Mouse (Mus musculus) liver, postnatal 0 days (tissue): Measurements from ENCODE around the gene Trim13. TPM values are rescaled to one million over a fixed set of nuclear protein-coding genes. Genes with fewer than 3 reads are reported as not detected.
"Not testable (repeated sequence)": the region's sequence is repeated elsewhere in the genome, so short reads cannot be mapped to it uniquely, and the experiment has no call there.

Source experiments
- ATAC-seq: fragments of 200-750 bp; cut with Nextera tagmentation; 2 replicates; pipeline ENCODE4 v1.8.0; 2017; ENCODE audit warnings: mild to moderate bottlenecking, moderate library complexity
- DNase-seq: peaks from one replicate; pipeline ENCODE4 v3.0.0-alpha.2; 2016
- H3K27ac ChIP-seq: fragments of 300-500 bp; sonication (generic); 2 replicates; pipeline ENCODE4 v1.5.1; 2014; ENCODE audit warnings: antibody characterized with exemption, moderate library complexity, mild to moderate bottlenecking, low read depth
- H3K27me3 ChIP-seq: fragments of 300-500 bp; sonication (generic); 2 replicates; pipeline ENCODE4 v1.6.1; 2014; ENCODE audit warnings: low read length, control low read depth, mixed read lengths; ENCODE audit not compliant: insufficient read depth
- H3K36me3 ChIP-seq: fragments of 300-500 bp; sonication (generic); replicated peaks from 2 replicates; pipeline ENCODE4 v1.6.1; 2014; ENCODE audit warnings: mild to moderate bottlenecking, control low read depth, low read length, moderate library complexity, mixed read lengths; ENCODE audit not compliant: insufficient read depth
- H3K4me1 ChIP-seq: fragments of 300-500 bp; sonication (generic); 2 replicates; pipeline ENCODE4 v1.6.1; 2014; ENCODE audit warnings: antibody characterized with exemption, mild to moderate bottlenecking, control low read depth; ENCODE audit not compliant: insufficient read depth
- H3K4me2 ChIP-seq: fragments of 300-500 bp; sonication (generic); 2 replicates; pipeline ENCODE4 v1.6.1; 2014; ENCODE audit warnings: low read depth, mild to moderate bottlenecking, low read length, moderate library complexity, mixed read lengths
- H3K4me3 ChIP-seq: fragments of 300-500 bp; sonication (generic); 2 replicates; pipeline ENCODE4 v1.5.1; 2014; ENCODE audit warnings: low read depth, low read length
- H3K9ac ChIP-seq: fragments of 300-500 bp; sonication (generic); replicated peaks from 2 replicates; pipeline ENCODE4 v1.6.1; 2014; ENCODE audit warnings: mild to moderate bottlenecking, moderate library complexity
- H3K9me3 ChIP-seq: fragments of 300-500 bp; sonication (generic); 2 replicates; pipeline ENCODE4 v1.6.1; 2016; ENCODE audit warnings: mild to moderate bottlenecking, control low read depth, low read length, mixed read lengths
- CTCF ChIP-seq: sonication (generic); IDR thresholded peaks from 2 replicates; pipeline ENCODE4 v1.5.1; 2016; ENCODE audit warnings: antibody characterized with exemption, low read depth
- EP300 ChIP-seq: IDR thresholded peaks from 2 replicates; pipeline ENCODE4 v1.6.1; 2016; ENCODE audit warnings: antibody characterized with exemption, low read depth, mild to moderate bottlenecking
- WGBS: fragments of 180-500 bp; shearing (Covaris S2); extraction: QIAGEN DNeasy Blood & Tissue Kit; methylation state at CpG from one replicate; pipeline ENCODE4 v1.1.7; 2014; ENCODE audit not compliant: insufficient replicate concordance; 5-methylcytosine and 5-hydroxymethylcytosine counted together
- polyA plus RNA-seq: library from polyadenylated mRNA; unstranded; fragments of >200 nt; fragmentation: Nextera tagmentation; extraction: Ambion mirVana; gene quantifications from 2 replicates; pipeline ENCODE4 v1.2.1, GENCODE M21; 2015

The Trim13 gene
- polyA plus RNA-seq, 1 experiment from 2014 or later, result 3.6 TPM

DNA sequence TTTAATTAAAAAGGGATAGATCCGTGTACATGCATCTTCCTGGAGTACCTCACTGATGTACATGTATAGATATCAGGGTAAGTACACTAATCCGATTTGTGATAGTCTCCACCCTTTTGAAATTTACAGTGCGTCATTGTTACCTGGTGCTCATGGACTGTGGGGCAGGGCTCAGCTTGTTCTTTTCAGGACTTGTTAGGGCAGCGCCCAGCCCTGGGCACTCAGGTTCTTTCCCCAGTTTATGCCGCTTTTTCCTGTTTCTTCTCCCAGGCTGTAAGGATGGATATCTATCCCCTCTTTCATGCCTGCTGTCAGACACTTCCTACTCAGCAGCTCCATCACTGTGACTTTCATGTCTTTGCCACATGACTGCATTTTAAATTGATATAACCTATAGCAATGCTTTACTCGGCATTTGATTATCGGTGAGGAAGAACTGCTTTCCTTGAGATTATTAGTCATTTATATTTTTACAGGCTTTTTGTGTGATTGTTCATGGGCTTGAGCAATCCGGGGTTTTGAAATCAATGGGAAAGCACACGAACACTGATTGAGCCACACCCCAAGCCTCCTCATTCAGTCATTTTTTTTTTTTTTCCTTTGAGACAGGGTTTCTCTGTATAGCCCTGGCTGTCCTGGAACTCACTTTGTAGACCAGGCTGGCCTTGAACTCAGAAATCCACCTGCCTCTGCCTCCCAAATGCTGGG is 1.2 kb upstream of the Trim13 start:
- H3K9ac ChIP-seq, result no peak overlapping the region
- DNase-seq, result no peak
- H3K4me1 ChIP-seq, result peaks cover 15% of the 10 kb centered on the region
- ATAC-seq, result no peak
- no peak for TF ChIP-seq CTCF
- no peak for TF ChIP-seq EP300
- H3K27ac ChIP-seq, result no peak overlapping the region
- H3K27me3 ChIP-seq, result no peaks in the 10 kb centered on the region
- H3K4me2 ChIP-seq, result no peak overlapping the region
- H3K4me3 ChIP-seq, result no peak overlapping the region
- H3K36me3 ChIP-seq, result no peaks in the 10 kb centered on the region; the same call in 1 of the 2 replicates
- WGBS, result 71% methylated on average over 9 of the region's 9 CpGs
- H3K9me3 ChIP-seq, result no peaks in the 10 kb centered on the region

GRCm38 (mm10) chr14:61599057-61599806 is 1.2 kb downstream of the Trim13 start:
- no peak for TF ChIP-seq CTCF
- no peak for TF ChIP-seq EP300
- no peaks in the 10 kb centered on the region for H3K9me3 ChIP-seq
- peak overlapping the region; percentile 76 for H3K9ac ChIP-seq
- ATAC-seq, result peak; percentile 100
- H3K27ac ChIP-seq, result peak overlapping the region; percentile 62; the same call in 1 of the 2 replicates
- 4% methylated on average over 39 of the region's 44 CpGs for WGBS
- H3K27me3 ChIP-seq, result no peaks in the 10 kb centered on the region
- H3K4me1 ChIP-seq, result peaks cover 15% of the 10 kb centered on the region
- DNase-seq, result peak; percentile 94
- H3K4me2 ChIP-seq, result peak overlapping the region; percentile 73
- no peaks in the 10 kb centered on the region; the same call in 1 of the 2 replicates for H3K36me3 ChIP-seq
- peak overlapping the region; percentile 62 for H3K4me3 ChIP-seq

DNA sequence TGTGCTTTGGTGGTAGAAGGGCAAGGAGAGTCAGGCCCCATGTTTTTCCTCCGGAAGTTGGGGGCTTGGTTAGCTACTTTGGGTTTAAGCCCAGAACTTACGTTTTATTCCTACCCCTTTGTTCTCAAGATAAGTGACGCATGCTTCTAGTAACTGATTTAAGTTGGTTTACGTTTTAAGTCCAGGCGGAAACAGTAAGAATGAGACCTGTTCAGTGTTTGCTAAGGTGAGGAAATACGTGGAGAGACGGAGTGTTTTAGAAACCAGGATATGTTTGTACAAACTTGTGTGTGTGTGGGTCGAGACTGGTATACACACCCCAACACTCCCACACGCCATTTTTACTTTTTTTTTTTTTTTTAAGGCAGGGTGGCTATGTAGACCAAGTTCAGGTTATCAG is 3.3 kb downstream of the Trim13 start:
- TF ChIP-seq CTCF, result no peak
- TF ChIP-seq EP300, result no peak
- DNase-seq (no peak), ATAC-seq (no peak)
- Histone ChIP-seq H3K27me3 (no peaks in the 10 kb centered on the region), H3K9me3 (no peaks in the 10 kb centered on the region), H3K4me3 (no peak overlapping the region), H3K36me3 (no peaks in the 10 kb centered on the region; the same call in 1 of the 2 replicates), H3K27ac (no peak overlapping the region), H3K4me2 (no peak overlapping the region), H3K9ac (no peak overlapping the region), H3K4me1 (peaks cover 15% of the 10 kb centered on the region)
- 69% methylated on average over 9 of the region's 9 CpGs for WGBS

- no peak for ATAC-seq
- DNase-seq, result no peak
- Histone ChIP-seq H3K36me3 (no peaks in the 10 kb centered on the region; the same call in none of the 2 replicates), H3K9ac (no peak overlapping the region), H3K4me2 (no peak overlapping the region), H3K4me3 (no peak overlapping the region), H3K4me1 (peaks cover 15% of the 10 kb centered on the region), H3K27ac (no peak overlapping the region), H3K27me3 (no peaks in the 10 kb centered on the region), H3K9me3 (no peaks in the 10 kb centered on the region)
- no peak for TF ChIP-seq EP300
- no peak for TF ChIP-seq CTCF
- WGBS, result 85% methylated on average over 8 of the region's 8 CpGs
These were observed 5.2 kb downstream of the Trim13 start for GRCm38 (mm10) chr14:61603069-61603755.

DNA sequence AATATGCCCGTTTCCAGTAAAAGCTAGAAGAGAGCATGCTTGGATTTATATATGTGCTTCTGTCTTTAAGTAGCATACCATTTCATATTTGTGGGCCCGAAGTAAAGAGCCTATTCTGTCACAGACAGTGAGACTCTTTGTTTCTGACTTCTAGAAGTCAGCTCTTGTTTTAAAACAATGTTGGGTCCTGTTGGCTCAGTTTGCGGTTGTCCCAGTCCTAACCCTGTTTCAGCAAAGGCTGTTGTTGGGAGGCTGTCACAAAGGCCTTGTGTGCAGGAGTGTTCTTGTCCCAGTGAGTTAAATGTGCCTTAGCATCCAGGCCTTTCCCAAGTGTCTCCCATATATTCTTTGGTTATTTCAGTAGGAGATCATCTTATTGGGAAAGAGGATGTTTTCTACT is 6.0 kb downstream of the Trim13 start:
- Histone ChIP-seq H3K4me1 (peaks cover 9% of the 10 kb centered on the region), H3K4me3 (no peak overlapping the region), H3K27me3 (no peaks in the 10 kb centered on the region), H3K27ac (no peak overlapping the region), H3K9me3 (no peaks in the 10 kb centered on the region), H3K4me2 (no peak overlapping the region), H3K36me3 (no peaks in the 10 kb centered on the region; the same call in none of the 2 replicates), H3K9ac (no peak overlapping the region)
- DNase-seq, result no peak
- no peak for ATAC-seq
- TF ChIP-seq CTCF (no peak), EP300 (no peak)
- WGBS, result 83% methylated on average over 3 of the region's 3 CpGs

DNA sequence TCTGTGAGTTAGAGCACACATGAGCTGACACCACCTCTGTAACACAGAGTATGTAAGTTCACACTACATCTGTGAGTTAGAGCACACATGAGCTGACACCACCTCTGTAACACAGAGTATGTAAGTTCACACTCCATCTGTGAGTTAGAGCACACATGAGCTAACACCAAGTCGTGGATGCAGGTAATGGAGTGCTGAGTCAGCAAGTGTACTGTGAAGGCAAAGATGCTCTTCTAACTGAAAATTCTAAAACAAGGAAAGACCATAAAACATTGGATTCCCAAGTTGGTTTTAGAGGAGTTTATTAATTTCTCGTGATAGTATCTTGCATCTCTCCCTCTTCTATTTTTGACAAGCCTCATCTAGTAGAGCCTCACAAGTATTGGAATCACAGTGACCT is 8.0 kb downstream of the Trim13 start:
- H3K4me2 ChIP-seq, H3K9me3 ChIP-seq, H3K4me1 ChIP-seq, H3K36me3 ChIP-seq, H3K4me3 ChIP-seq, H3K27ac ChIP-seq, H3K27me3 ChIP-seq, H3K9ac ChIP-seq, ATAC-seq, DNase-seq: not testable (repeated sequence)
- WGBS, result 66% methylated on average over 2 of the region's 2 CpGs
